Mouse (Mus musculus) megakaryocyte, embryonic 14.5 days (primary cell): ENCODE results near the gene Padi2.

Experiments used
- FLI1 ChIP-seq: IDR thresholded peaks from 2 replicates; pipeline ENCODE4 v1.6.1; 2012; ENCODE audit warnings: low read length, inconsistent platforms, mixed read lengths
- GATA1 ChIP-seq: IDR thresholded peaks from 3 replicates; pipeline ENCODE4 v1.6.1; 2012; ENCODE audit warnings: mixed read lengths, low read length, inconsistent platforms, borderline replicate concordance

DNA sequence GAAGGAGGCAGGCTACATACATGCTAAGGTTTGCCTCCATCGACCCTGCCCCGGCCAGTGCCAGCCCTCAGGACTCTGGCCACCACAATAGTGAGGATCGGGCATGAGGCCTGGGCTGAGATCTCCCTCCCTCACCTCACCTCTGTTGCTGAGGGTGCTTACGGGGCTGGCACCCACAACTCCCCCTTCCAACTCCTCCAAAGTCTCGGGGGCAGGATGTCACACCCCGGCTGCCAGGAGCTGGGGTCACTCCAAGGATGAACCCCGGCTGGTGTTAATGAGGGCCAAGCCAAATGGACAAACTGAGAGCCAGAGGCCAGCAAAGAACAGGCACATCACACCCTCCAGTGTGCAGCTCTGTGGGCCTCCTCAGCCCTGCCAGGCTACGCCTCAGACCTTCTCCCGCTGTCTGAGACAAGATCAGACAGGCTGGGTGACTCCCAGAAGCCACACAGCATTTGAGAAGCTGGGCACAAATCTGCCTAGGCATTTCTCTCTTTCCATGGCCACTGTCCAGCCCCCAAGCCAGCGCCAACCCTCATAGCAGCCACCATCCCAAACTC lies 6.2 kb downstream of the Padi2 start:
- TF ChIP-seq GATA1, result no peak
- TF ChIP-seq FLI1, result no peak
